Mouse (Mus musculus) right cerebral cortex, postnatal 25 days (tissue): ENCODE data around the gene Asxl2.

Experiments used
- DNase-seq: peaks from one replicate; pipeline ENCODE4 v3.0.0; 2022

Gene Asxl2

DNA sequence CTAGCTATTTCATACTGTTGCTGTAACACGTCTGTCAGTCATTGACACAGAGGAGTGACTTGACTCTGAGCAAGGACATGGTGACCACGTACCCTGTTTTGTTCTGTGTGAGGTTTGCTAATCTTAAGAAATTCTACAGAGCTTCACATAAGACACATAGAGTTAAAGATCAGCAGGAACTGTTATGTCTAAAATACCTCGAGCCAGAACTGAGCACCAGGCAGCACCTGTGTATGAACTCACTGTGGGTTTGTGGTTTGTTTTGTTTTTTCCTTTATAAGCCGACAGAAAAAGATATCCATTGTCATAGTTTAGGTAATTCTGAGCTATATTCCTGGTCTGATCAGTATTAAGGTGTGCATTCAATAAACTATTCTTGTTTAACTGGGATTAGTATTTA, 120.8 kb downstream of the Asxl2 start:
- no peak for DNase-seq

DNA sequence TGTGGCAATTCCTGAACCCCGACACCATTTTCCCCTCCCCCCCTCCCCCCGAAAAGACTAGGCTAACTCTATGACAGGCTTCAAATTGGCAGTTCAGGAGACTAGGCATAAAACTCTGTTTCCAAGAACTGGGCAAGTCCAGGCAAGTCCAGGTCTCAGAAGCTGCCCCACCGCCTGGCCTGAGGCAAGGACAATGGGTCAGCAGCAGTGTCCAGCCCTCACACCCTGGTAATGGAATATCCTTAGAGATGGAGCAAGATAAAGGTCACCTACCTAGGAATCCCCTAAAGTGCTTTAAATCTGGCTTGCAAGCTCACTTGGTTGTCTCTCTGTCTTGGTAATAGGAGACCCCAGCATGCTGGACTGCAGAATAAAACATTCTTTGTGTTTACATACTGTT, 121.3 kb downstream of the Asxl2 start:
- DNase-seq: no peak

DNA sequence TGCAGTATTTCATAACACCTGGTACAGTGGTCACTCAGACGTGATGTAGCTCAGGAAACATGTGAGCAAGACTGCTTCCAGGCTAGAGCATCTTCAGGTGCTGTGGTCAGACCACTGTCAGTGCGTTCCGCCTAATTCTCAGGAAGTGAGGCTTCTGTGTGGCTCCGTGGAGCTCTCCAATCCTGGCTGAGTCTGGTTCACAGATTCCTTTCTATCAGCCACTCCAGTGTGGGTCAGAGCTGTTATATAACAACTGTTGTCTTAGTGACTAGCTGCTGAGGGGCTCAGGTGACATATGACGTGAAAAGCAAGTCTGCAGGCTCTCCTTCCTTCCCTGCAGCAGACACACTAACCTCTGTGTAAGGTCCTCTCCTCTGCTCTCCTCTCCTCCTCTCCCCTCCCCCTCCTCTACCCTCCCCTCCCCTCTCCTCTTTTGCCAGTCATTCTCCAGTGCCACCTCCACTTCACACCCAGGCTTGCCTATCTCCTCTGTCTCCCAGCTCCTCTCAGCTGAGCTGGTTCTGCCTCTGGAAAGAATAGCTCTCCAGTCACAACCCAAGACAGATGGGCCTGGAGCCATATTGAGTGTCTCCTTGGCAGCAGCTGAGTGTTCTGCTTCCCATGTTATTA, 122.0 kb downstream of the Asxl2 start:
- peak; percentile 59 for DNase-seq

DNA sequence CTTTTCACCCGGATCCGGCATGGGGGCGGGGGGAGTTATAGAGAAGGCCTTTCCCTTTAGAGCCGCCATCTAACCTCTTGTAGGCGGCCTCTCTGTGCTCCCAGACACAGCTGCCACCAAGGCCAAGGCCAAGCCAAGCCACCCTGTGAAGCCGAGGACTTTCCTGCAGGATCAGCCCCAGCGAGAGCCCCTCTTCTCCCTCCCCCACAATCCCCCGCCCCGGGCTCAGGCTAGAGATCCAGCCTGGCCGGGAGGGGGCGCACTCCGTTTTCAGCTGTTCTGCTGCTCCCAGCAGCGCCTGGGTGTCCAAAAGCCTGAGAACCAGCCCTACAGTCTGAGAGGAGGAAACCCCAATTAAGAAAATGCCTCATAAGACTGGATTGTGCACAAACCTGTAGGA, 123.6 kb downstream of the Asxl2 start:
- DNase-seq: no peak
